Mouse (Mus musculus): ENCODE data around the gene Tango6. TPM values are rescaled to one million over a fixed set of nuclear protein-coding genes. Genes with fewer than 3 reads are reported as not detected.
A peak's percentile ranks its signal among the peaks of the same experiment; 100 is the strongest.

The Tango6 gene
- total RNA-seq, 2 experiments from 2014 or later, result 6.6 to 7.7 TPM

- DNase-seq (ENCODE audit: low spot score in 2 of 2), result no peak
Measured at GRCm38 (mm10) chr8:106697748-106698248, 14.9 kb downstream of the Tango6 start.

- DNase-seq (ENCODE audit: low spot score in 2 of 2), result peak; percentile 56 to 79
Measured at GRCm38 (mm10) chr8:106699588-106699987, 16.7 kb downstream of the Tango6 start.

GRCm38 (mm10) chr8:106700131-106700530 lies 17.3 kb downstream of the Tango6 start:
- no peak for DNase-seq (ENCODE audit: low spot score in 2 of 2)

GRCm38 (mm10) chr8:106701360-106701759 lies 18.5 kb downstream of the Tango6 start:
- no peak for DNase-seq (ENCODE audit: low spot score in 2 of 2)

GRCm38 (mm10) chr8:106704199-106704900 lies 21.5 kb downstream of the Tango6 start:
- DNase-seq (ENCODE audit: low spot score in 2 of 2), result peak in 1 of 2 experiments; percentile 58

- DNase-seq (ENCODE audit: low spot score in 2 of 2), result peak in 1 of 2 experiments; percentile 35
Measured at GRCm38 (mm10) chr8:106704901-106705321, 22.0 kb downstream of the Tango6 start.

- no peak for DNase-seq (ENCODE audit: low spot score in 2 of 2)
Measured at GRCm38 (mm10) chr8:106706194-106706593, 23.3 kb downstream of the Tango6 start.

- peak in 1 of 2 experiments; percentile 16 for DNase-seq (ENCODE audit: low spot score in 2 of 2)
Measured at GRCm38 (mm10) chr8:106710002-106710401, 27.1 kb downstream of the Tango6 start.

GRCm38 (mm10) chr8:106712487-106712886 lies 29.6 kb downstream of the Tango6 start:
- DNase-seq (ENCODE audit: low spot score in 2 of 2), result no peak

- no peak for DNase-seq (ENCODE audit: low spot score in 2 of 2)
Measured at GRCm38 (mm10) chr8:106714297-106714696, 31.4 kb downstream of the Tango6 start.

- peak; percentile 83 to 89 for DNase-seq (ENCODE audit: low spot score in 2 of 2)
Measured at GRCm38 (mm10) chr8:106718091-106718500, 35.2 kb downstream of the Tango6 start.

- no peak for DNase-seq (ENCODE audit: low spot score in 2 of 2)
Measured at GRCm38 (mm10) chr8:106720921-106721320, 38.1 kb downstream of the Tango6 start.

- DNase-seq (ENCODE audit: low spot score in 2 of 2), result no peak
Measured at GRCm38 (mm10) chr8:106722453-106722852, 39.6 kb downstream of the Tango6 start.

GRCm38 (mm10) chr8:106723921-106724320 lies 41.1 kb downstream of the Tango6 start:
- DNase-seq (ENCODE audit: low spot score in 2 of 2), result no peak

- no peak for DNase-seq (ENCODE audit: low spot score in 2 of 2)
Measured at GRCm38 (mm10) chr8:106726551-106726950, 43.7 kb downstream of the Tango6 start.

- DNase-seq (ENCODE audit: low spot score in 2 of 2), result peak; percentile 39 to 45
Measured at GRCm38 (mm10) chr8:106727241-106727835, 44.5 kb downstream of the Tango6 start.

GRCm38 (mm10) chr8:106727889-106728288 lies 45.0 kb downstream of the Tango6 start:
- no peak for DNase-seq (ENCODE audit: low spot score in 2 of 2)

GRCm38 (mm10) chr8:106732921-106733320 lies 50.1 kb downstream of the Tango6 start:
- no peak for DNase-seq (ENCODE audit: low spot score in 2 of 2)

GRCm38 (mm10) chr8:106733703-106734102 lies 50.8 kb downstream of the Tango6 start:
- DNase-seq (ENCODE audit: low spot score in 2 of 2), result no peak

- DNase-seq (ENCODE audit: low spot score in 2 of 2), result no peak
Measured at GRCm38 (mm10) chr8:106734222-106734621, 51.4 kb downstream of the Tango6 start.

GRCm38 (mm10) chr8:106736861-106737662 lies 54.2 kb downstream of the Tango6 start:
- DNase-seq (ENCODE audit: low spot score in 2 of 2), result no peak

GRCm38 (mm10) chr8:106737846-106738245 lies 55.0 kb downstream of the Tango6 start:
- DNase-seq (ENCODE audit: low spot score in 2 of 2), result no peak
